Mouse (Mus musculus): ENCODE results near the gene Efl1.

DNA sequence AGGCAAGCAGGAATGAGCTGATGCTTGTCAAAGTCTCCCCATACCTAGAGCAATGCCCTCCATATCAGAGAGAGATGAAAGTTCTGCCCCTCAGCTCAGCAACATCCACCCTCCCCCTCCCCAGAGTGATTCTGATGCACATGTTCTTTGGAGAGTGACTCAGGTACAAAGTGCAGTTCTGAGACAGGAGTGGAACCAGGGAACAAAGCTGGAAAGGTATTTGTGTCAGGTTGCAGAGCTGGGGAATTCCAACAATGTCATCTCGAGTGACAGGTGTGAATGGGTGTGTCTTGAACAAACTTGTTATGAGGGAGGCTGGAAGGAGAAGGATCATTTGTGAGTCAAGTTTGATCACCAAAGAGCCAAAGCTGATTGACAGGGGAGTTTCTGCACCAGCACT, 146.1 kb downstream of the Efl1 start:
- TF ChIP-seq POLR2A (IDR thresholded peaks at IDR 0.05; ENCODE audit: borderline replicate concordance, control insufficient read depth, low read depth, low read length): no peak
- TF ChIP-seq CTCF (IDR thresholded peaks at IDR 0.05; ENCODE audit: control insufficient read depth, insufficient read depth, low read length): no peak

All from bone marrow, adult 2 months (tissue).